Mouse (Mus musculus): ENCODE results near the gene Esr2. TPM values are rescaled to one million over a fixed set of nuclear protein-coding genes. Genes with fewer than 3 reads are reported as not detected.
A peak's percentile ranks its signal among the peaks of the same experiment; 100 is the strongest.

The Esr2 gene
- polyA plus RNA-seq, 1 experiment from 2014 or later: 0.07 TPM

DNA sequence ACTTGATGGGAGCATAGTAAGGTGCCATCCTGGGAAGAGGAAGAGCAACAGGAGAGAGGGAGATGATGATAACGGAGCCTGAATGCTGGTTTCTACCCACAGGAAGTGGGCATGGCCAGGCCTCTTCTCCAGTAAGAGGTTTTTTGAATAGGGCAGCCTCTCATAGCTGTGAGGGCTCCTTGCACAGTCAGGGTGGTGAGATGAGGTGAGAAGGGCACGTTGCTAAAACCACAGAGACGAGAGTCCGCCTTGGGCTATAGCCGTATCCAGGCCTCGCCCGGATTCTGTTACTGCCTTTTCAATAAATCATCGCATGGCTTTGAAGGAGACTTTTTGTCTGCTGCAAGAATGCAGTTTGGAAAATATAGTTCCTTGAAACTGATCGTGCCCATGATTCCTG lies 92.0 kb downstream of the Esr2 start:
- Histone ChIP-seq H3K4me3 (ENCODE audit: low read depth, low read length) (no peak overlapping the region), H3K9me3 (ENCODE audit: control insufficient read depth, low read length) (no peaks in the 10 kb centered on the region), H3K4me1 (ENCODE audit: control insufficient read depth, insufficient read depth, low read length) (peaks cover 8% of the 10 kb centered on the region), H3K36me3 (ENCODE audit: control insufficient read depth, insufficient read depth, low read length) (no peaks in the 10 kb centered on the region; the same call in 1 of the 2 replicates), H3K9ac (ENCODE audit: low read length) (no peak overlapping the region), H3K27me3 (ENCODE audit: control insufficient read depth, insufficient read depth, low read length) (no peaks in the 10 kb centered on the region), H3K27ac (ENCODE audit: low read depth, low read length) (no peak overlapping the region), H3K4me2 (no peak overlapping the region)
- ATAC-seq (ENCODE audit: low FRiP score): no peak
- no peak for DNase-seq (ENCODE audit: low spot score, missing footprints)
- 88% methylated on average over 9 of the region's 9 CpGs for WGBS

DNA sequence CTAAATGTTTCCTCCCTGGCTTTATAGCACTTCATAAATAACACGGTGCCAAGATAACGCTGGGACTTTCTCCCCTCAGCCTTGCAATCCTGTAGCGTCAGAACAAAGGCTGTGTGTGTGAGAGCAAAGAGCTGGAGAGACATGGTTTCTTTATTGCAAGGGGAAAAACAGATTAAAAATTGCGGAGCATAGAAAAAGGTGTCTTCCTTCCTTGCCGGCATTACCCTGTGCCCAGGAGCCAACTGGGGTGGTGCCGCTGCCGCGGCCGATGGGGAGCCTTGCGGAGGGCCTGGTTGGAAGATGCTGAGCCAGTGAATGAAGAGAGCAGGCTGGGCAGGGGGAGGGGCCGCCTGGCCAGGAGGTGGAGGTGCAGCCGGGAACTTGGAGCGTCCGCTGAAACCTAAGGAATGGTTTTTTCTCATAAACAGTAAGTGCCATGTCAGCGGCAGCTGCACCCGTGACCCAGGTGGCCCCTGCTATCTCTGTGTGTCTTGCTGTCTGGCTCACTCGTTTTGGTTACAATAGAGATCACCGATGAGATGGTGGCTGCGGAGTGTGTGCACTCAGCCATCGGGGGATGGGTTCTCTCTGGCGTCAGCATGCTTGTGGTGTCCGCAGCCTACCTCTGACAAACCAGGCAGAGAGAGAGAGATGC lies 95.4 kb downstream of the Esr2 start:
- H3K27ac ChIP-seq (ENCODE audit: low read depth, low read length): no peak overlapping the region; the same call in 1 of the 2 replicates
- H3K4me2 ChIP-seq: peak overlapping the region; percentile 46
- peak; percentile 90 for ATAC-seq (ENCODE audit: low FRiP score)
- WGBS: 7% methylated on average over 22 of the region's 22 CpGs
- H3K9ac ChIP-seq (ENCODE audit: low read length): peak overlapping the region; percentile 46
- H3K4me3 ChIP-seq (ENCODE audit: low read depth, low read length): peak overlapping the region; percentile 21
- H3K4me1 ChIP-seq (ENCODE audit: control insufficient read depth, insufficient read depth, low read length): peaks cover 8% of the 10 kb centered on the region
- H3K36me3 ChIP-seq (ENCODE audit: control insufficient read depth, insufficient read depth, low read length): peaks cover 9% of the 10 kb centered on the region; the same call in 1 of the 2 replicates
- no peaks in the 10 kb centered on the region for H3K27me3 ChIP-seq (ENCODE audit: control insufficient read depth, insufficient read depth, low read length)
- peak; percentile 93 for DNase-seq (ENCODE audit: low spot score, missing footprints)
- H3K9me3 ChIP-seq (ENCODE audit: control insufficient read depth, low read length): no peaks in the 10 kb centered on the region

DNA sequence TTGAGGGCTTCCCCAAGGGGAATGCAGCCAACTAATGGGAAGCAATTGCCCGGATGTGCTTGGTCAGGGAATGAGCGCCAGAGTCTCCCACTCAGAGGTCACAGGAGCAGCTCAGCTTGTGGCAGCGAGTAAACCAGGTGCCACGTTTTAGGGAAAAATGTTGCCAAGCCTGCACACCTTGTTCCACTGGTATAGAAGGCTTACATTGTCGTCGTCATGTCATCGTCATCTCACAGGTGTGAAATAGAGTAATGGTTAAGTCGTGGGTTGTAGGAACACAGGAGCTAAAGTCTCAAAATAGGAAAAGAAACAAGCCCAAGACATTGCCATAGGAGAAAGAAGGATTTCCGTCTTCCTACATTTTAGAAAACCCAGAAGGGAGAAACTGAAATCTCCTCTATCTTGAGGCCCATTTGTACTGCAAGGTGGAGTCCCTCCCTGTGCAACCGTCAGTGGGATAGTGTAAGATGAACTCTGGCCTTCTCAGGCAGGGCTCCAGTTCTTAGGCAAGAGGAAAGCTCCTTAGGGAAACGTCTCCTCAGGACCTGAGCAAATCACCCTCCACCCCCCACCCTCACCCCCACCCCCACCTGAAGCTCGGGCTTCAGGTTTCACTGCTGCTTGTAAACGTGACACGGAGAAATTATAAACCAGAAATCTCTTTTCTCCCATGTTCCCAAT lies 96.0 kb downstream of the Esr2 start:
- Histone ChIP-seq H3K27me3 (ENCODE audit: control insufficient read depth, insufficient read depth, low read length) (no peaks in the 10 kb centered on the region), H3K4me2 (peak overlapping the region; percentile 46), H3K36me3 (ENCODE audit: control insufficient read depth, insufficient read depth, low read length) (peaks cover 9% of the 10 kb centered on the region; the same call in 1 of the 2 replicates), H3K4me3 (ENCODE audit: low read depth, low read length) (no peak overlapping the region), H3K4me1 (ENCODE audit: control insufficient read depth, insufficient read depth, low read length) (peaks cover 8% of the 10 kb centered on the region), H3K27ac (ENCODE audit: low read depth, low read length) (no peak overlapping the region), H3K9ac (ENCODE audit: low read length) (peak overlapping the region; percentile 46), H3K9me3 (ENCODE audit: control insufficient read depth, low read length) (no peaks in the 10 kb centered on the region)
- WGBS: 49% methylated on average over 14 of the region's 14 CpGs
- no peak; the same call in 1 of the 2 replicates for ATAC-seq (ENCODE audit: low FRiP score)
- no peak for DNase-seq (ENCODE audit: low spot score, missing footprints)

DNA sequence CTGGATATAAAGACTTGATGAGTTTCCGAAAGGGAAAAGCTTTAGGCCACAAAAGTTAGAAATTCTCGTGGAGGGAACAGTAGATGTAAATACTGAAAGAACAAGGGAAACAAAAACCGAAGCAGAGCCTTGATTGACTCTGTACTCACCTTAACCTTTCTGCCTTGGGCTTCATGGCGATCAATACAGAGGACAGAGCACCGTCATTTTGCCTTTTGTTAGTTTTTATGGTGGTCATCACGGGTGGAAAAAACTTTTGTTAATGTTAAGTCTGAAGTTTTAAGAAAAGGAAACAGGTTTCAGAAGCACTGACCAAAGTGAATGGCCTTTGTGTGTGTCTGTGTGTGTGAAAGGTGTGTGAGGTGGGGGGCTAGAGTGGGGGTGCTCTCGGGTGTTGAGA lies 103.1 kb downstream of the Esr2 start:
- DNase-seq (ENCODE audit: low spot score, missing footprints) (peak; percentile 91), ATAC-seq (ENCODE audit: low FRiP score) (no peak)
- H3K4me2 ChIP-seq: peak overlapping the region; percentile 27; the same call in 1 of the 2 replicates
- peaks cover 11% of the 10 kb centered on the region; the same call in 1 of the 2 replicates for H3K36me3 ChIP-seq (ENCODE audit: control insufficient read depth, insufficient read depth, low read length)
- H3K4me3 ChIP-seq (ENCODE audit: low read depth, low read length): 0 out of 2 replicates have a peak overlapping the region, but pooled peaks have one; percentile 3
- 16% methylated on average over 7 of the region's 7 CpGs for WGBS
- no peaks in the 10 kb centered on the region for H3K9me3 ChIP-seq (ENCODE audit: control insufficient read depth, low read length)
- H3K27ac ChIP-seq (ENCODE audit: low read depth, low read length): no peak overlapping the region
- no peaks in the 10 kb centered on the region for H3K27me3 ChIP-seq (ENCODE audit: control insufficient read depth, insufficient read depth, low read length)
- no peak overlapping the region for H3K9ac ChIP-seq (ENCODE audit: low read length)
- H3K4me1 ChIP-seq (ENCODE audit: control insufficient read depth, insufficient read depth, low read length): peaks cover 17% of the 10 kb centered on the region

DNA sequence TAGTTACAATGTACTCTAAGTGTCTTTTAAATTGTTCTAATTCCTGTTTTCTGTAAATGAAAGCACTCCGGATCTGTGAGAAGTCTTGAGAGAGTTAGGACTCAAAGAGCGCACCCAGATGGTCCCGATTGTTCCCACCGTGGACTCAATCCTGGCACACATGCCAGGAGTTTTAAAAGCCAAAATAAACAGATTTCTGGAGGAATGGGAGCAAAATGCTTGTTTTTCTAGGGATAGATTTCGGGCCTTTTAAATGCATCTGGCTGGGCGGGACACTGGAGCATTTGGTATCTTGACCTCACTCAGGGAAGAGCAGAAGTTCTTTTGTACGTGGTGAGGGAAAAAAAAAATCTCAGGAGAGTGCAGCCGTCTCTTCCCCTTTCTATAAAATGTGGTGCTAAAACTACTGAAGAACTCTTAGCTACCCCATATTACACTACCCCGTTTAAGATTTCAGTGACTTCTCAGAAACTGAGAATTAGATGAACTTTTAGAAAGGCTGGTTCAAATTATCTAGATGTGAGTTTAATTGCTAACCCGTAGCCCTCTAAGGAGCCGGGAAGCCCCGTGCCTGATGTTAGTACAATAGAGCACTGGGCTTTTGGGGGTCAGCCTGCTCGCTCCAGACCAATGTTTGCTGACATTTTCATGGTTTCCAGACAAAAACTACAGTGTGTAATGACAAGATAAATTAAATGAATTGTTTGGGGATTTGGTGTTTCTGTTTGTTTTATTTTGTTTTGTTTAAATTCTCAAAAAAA lies 103.8 kb downstream of the Esr2 start:
- H3K9me3 ChIP-seq (ENCODE audit: control insufficient read depth, low read length): no peaks in the 10 kb centered on the region
- no peaks in the 10 kb centered on the region for H3K27me3 ChIP-seq (ENCODE audit: control insufficient read depth, insufficient read depth, low read length)
- peak overlapping the region; percentile 9; the same call in 1 of the 2 replicates for H3K4me3 ChIP-seq (ENCODE audit: low read depth, low read length)
- DNase-seq (ENCODE audit: low spot score, missing footprints) (peak; percentile 94), ATAC-seq (ENCODE audit: low FRiP score) (0 out of 2 replicates have a peak, but pooled peaks have one; percentile 50)
- peak overlapping the region; percentile 30 for H3K4me2 ChIP-seq
- H3K4me1 ChIP-seq (ENCODE audit: control insufficient read depth, insufficient read depth, low read length): peaks cover 17% of the 10 kb centered on the region
- WGBS: under 1% methylated on average over 13 of the region's 13 CpGs
- H3K27ac ChIP-seq (ENCODE audit: low read depth, low read length): peak overlapping the region; percentile 4; the same call in 1 of the 2 replicates
- peaks cover 8% of the 10 kb centered on the region; the same call in 1 of the 2 replicates for H3K36me3 ChIP-seq (ENCODE audit: control insufficient read depth, insufficient read depth, low read length)
- peak overlapping the region; percentile 14 for H3K9ac ChIP-seq (ENCODE audit: low read length)

DNA sequence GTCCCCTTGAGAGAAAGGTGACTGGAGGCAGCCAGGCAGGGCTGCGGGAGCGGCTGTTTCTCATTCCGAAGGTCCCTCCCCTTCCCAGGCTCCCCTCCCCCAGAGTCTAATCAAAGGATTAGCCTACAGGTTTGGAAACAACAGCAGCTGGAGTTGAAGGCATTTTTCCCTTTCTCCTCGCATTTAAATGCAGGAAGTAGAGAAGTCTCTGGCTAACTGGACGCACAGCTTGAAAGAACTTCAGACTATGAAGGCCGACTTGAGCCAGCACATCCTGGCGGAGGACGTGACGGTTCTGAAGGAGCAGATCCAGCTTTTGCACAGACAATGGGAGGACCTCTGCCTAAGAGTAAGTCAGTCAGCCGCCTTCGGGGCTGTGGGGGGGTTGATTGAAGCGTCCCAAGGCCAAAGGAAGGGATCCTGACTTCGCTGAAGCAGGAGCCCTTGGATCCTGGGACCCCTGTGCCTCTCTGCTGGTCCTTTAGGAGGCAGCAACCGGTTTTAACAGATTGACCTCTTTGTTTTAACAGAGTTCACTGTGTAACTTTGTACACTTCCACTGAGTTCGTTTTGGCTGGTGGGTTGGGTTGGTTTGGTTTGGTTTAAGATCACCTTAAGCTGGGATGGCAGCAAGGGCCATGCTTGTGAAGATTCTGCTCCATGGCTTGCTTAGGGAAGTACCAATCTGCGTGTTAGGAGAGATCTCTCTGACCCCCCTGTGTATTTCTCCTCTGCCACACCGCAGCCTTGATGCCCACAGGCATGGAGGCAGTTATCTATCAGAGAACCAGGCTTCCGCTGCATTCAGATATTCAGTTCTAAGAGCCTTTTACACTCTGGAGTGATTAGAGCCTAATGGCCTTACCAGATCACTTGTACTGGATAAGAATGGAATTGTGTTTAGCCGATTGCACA lies 104.9 kb downstream of the Esr2 start:
- H3K36me3 ChIP-seq (ENCODE audit: control insufficient read depth, insufficient read depth, low read length): peaks cover 6% of the 10 kb centered on the region; the same call in 1 of the 2 replicates
- H3K9ac ChIP-seq (ENCODE audit: low read length): peak overlapping the region; percentile 32
- 3% methylated on average over 19 of the region's 19 CpGs for WGBS
- DNase-seq (ENCODE audit: low spot score, missing footprints): peak; percentile 97
- H3K9me3 ChIP-seq (ENCODE audit: control insufficient read depth, low read length): no peaks in the 10 kb centered on the region
- peaks cover 17% of the 10 kb centered on the region for H3K4me1 ChIP-seq (ENCODE audit: control insufficient read depth, insufficient read depth, low read length)
- peak; percentile 69 for ATAC-seq (ENCODE audit: low FRiP score)
- H3K27ac ChIP-seq (ENCODE audit: low read depth, low read length): peak overlapping the region; percentile 8
- H3K4me3 ChIP-seq (ENCODE audit: low read depth, low read length): peak overlapping the region; percentile 15
- peak overlapping the region; percentile 30 for H3K4me2 ChIP-seq
- H3K27me3 ChIP-seq (ENCODE audit: control insufficient read depth, insufficient read depth, low read length): no peaks in the 10 kb centered on the region

Other genes starting within 250 kb of the Esr2 start
- not detected in 2 replicates for gene Tex21, start 69.5 kb upstream of the Esr2 start, polyA plus RNA-seq (2014; fragmentation: Nextera tagmentation; extraction: Ambion mirVana)
- 62.9 and 63.9 TPM in 2 replicates for gene Mthfd1, start 78.0 kb upstream of the Esr2 start, polyA plus RNA-seq (2014; fragmentation: Nextera tagmentation; extraction: Ambion mirVana)
- gene Akap5, start 147.6 kb upstream of the Esr2 start, polyA plus RNA-seq (2014; fragmentation: Nextera tagmentation; extraction: Ambion mirVana): 4.1 TPM in 2 replicates
- gene Zbtb25, start 192.3 kb upstream of the Esr2 start, polyA plus RNA-seq (2014; fragmentation: Nextera tagmentation; extraction: Ambion mirVana): 20.9 and 23.4 TPM in 2 replicates
- gene Zbtb1, start 193.0 kb upstream of the Esr2 start, polyA plus RNA-seq (2014; fragmentation: Nextera tagmentation; extraction: Ambion mirVana): 7.6 and 7.8 TPM in 2 replicates
- 5.1 and 7.0 TPM in 2 replicates for gene Hspa2, start 226.9 kb upstream of the Esr2 start, polyA plus RNA-seq (2014; fragmentation: Nextera tagmentation; extraction: Ambion mirVana)
- gene Ppp1r36, start 240.3 kb upstream of the Esr2 start, polyA plus RNA-seq (2014; fragmentation: Nextera tagmentation; extraction: Ambion mirVana): 0.39 and 0.51 TPM in 2 replicates